Mouse (Mus musculus): ENCODE measurements around the gene Depp1.
A peak's percentile ranks its signal among the peaks of the same experiment; 100 is the strongest.

The Depp1 gene

GRCm38 (mm10) chr6:116647763-116648162 lies 2.6 kb upstream of the Depp1 start:
- no peak for DNase-seq (ENCODE audit: extremely low spot score, low spot score)

DNA sequence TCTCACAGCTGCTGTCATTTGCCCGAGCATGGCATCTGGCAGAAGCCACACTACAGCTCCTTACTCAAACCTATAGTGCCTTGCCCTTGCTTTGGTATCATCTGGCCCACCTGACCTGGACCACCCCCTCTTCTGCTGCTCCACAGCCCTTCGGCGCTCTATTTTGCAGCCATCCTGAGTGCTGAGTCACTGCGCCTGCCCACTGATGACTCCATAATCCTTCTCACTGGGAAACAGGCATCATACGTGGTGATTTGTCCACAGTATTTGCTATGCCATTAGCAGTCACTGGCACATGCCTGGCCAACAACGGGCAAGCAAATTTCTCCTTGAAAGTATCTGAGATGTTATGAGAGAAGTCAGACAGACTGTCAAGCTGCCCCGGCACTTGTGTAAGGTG lies 598 bp upstream of the Depp1 start:
- DNase-seq (ENCODE audit: extremely low spot score, low spot score) = no peak

DNA sequence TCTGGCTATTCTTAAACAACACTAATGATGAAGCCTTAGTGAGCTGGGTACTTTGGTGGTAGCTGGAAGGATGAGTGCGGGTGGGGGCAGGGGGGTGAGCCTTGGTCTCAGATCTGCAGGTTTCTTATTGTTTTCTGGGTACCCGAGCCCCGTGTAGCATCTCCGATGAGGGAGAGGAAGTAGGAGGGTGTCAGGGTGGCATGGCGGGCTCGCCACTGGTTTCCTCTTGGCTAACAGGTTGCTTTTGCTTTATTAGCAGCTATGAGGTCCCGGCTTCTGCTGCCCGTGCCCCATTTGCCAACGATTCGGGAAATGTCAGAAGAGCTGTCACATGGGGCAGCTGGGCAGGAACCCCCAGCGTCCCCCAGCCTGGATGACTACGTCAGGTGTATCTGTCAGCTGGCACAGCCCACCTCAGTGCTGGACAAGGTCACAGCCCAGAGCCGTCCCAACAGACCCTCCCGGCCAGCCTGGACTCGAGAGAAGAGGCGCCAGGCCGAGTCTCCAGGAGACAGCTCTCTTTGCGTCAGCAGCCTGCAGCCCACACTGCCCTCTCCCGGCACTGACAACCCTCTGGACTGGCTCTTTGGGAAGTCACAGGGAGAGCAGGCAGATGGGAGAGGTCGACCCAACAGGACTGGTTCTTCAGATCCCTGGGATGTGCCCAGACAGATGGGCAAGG lies 1.2 kb downstream of the Depp1 start:
- no peak for DNase-seq (ENCODE audit: extremely low spot score, low spot score)

GRCm38 (mm10) chr6:116653191-116653590 lies 2.8 kb downstream of the Depp1 start:
- no peak for DNase-seq (ENCODE audit: extremely low spot score, low spot score)

DNA sequence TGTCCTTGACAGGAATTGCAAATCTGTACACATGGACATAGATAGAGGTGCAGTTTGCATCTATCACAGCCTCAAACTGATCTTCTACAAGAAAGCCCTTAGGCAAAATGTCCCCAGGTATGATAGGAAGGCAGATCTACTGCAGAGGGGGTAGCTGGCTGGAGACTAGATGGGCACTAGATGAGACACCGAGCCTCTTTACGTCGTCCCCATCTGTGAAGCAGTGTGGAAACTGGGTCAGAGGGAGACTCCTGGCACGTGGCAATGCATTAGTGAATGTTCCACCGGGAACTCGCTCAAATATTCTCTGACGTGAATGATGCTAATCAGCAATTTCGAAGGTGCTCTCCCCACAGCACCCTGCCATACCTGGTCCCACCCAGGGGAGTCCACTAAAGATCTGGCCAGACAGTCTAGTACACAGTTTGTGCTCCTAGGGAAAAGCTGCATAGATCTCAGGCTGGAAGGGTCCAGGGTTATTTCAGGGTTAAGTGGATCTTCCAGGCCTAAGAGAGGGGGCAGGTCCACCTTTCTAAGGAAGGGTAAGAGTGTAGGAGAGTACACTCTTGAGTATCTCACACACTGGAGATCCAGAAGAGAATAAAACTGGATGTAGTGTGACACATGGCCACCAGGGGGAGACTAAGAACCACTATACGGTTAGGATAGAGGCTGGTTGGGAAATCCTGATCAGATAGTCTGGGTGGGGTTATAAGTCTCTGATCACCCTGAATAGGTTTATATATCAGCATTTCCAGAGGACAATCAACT lies 3.5 kb downstream of the Depp1 start:
- DNase-seq (ENCODE audit: extremely low spot score, low spot score) = peak; percentile 79

GRCm38 (mm10) chr6:116663364-116663763 lies 13.0 kb downstream of the Depp1 start:
- DNase-seq (ENCODE audit: extremely low spot score, low spot score) = no peak

DNA sequence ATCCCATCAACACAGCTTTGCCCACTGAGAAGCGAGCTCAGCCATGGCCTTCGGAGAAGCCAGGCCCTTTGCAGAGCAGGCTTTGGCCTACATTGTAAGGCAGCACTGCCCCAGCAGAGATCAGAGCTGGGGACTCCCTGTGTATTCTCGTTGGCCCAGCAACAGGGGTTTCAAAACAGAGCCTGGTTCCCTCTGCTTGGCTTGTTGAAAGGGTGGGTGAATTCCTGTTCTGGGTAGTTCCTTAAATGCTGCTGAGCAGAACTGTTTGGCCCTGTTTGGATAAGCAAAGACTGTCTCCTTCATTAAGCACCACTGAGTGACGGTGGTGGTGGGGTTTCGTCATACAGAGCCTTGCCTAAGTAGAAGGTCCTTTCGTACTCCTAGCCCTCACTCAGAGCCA lies 13.6 kb downstream of the Depp1 start:
- DNase-seq (ENCODE audit: extremely low spot score, low spot score) = no peak

GRCm38 (mm10) chr6:116664830-116665229 lies 14.4 kb downstream of the Depp1 start:
- DNase-seq (ENCODE audit: extremely low spot score, low spot score) = no peak

GRCm38 (mm10) chr6:116666085-116666750 lies 15.8 kb downstream of the Depp1 start:
- DNase-seq (ENCODE audit: extremely low spot score, low spot score) = no peak

DNA sequence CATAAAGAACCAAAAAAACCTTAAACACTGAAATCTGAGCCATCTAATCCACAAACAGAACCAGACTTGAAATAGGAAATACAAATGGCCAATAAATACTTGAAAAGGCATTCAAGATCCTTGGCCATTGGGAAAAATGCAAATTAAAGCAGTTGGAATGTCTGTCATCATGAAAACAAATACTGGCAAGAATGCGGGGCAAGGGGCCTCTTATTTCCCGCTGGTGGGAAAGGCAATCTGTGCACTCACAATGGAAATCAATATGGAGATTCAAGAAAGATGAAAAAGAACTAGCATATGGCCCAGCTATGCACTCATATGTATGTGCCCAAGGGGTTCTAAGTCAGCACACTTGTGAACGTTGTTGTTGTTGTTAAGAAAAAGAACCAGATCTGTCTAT lies 16.5 kb downstream of the Depp1 start:
- no peak for DNase-seq (ENCODE audit: extremely low spot score, low spot score)

DNA sequence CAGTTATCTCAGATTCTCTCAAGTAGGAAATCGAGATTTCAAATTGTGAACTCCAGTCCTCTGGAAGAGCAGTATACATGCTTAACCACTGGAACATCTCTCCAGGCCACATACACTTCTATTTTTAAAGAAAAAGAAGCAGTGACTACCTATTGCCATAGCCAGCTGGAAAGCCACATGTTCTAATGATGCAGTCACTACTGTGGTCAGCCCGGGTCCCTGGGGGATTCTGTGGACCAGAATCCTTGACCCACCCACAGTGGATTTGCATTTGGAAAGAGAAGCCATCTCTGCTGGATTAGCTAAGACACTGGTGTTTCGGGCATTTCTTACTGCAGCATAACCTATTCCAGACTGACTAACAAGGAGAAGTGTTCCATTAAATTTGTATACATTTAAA lies 17.0 kb downstream of the Depp1 start:
- DNase-seq (ENCODE audit: extremely low spot score, low spot score) = no peak

GRCm38 (mm10) chr6:116668682-116669470 lies 18.5 kb downstream of the Depp1 start:
- DNase-seq (ENCODE audit: extremely low spot score, low spot score) = no peak

GRCm38 (mm10) chr6:116670144-116670543 lies 19.7 kb downstream of the Depp1 start:
- DNase-seq (ENCODE audit: extremely low spot score, low spot score) = no peak

DNA sequence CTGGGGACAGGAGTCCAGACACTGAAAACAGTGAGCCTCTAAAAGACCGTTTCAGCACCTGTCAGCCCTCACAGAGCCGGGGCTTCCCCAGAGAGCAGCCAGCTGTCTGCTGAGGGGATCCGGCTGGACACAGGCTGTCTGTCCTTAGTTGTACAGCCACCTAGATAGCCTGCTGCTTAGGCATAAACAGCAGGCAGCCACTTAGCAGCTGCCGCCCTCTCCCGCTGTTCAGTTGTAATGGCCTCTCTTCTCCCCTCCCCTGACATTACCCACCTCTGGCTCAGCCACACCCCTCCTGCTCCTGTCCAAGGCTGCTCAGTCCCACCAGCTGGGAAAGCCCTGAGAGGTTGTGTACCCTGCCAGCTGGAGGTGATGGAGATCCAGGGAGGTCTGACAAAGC lies 20.6 kb downstream of the Depp1 start:
- peak; percentile 55 for DNase-seq (ENCODE audit: extremely low spot score, low spot score)

DNA sequence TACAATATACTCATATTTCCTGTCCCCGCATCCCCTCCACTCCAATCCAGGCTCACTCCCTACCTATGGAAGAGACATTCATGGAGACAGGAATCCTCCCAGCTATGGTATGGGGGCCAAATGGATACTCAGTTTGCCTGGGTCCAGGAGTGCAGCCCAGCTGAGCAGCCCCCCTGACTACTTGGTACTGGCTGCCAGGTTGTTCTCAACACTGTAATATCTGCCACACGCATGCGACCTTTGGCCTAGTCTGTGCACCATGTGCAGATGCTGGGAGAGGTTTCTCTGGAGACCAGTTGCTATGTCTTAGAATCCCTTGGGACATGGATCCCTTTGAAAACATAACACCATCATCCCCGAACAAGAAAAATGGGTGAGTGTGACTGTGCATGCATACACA lies 21.4 kb downstream of the Depp1 start:
- DNase-seq (ENCODE audit: extremely low spot score, low spot score) = no peak

GRCm38 (mm10) chr6:116672349-116672748 lies 21.9 kb downstream of the Depp1 start:
- DNase-seq (ENCODE audit: extremely low spot score, low spot score) = no peak

DNA sequence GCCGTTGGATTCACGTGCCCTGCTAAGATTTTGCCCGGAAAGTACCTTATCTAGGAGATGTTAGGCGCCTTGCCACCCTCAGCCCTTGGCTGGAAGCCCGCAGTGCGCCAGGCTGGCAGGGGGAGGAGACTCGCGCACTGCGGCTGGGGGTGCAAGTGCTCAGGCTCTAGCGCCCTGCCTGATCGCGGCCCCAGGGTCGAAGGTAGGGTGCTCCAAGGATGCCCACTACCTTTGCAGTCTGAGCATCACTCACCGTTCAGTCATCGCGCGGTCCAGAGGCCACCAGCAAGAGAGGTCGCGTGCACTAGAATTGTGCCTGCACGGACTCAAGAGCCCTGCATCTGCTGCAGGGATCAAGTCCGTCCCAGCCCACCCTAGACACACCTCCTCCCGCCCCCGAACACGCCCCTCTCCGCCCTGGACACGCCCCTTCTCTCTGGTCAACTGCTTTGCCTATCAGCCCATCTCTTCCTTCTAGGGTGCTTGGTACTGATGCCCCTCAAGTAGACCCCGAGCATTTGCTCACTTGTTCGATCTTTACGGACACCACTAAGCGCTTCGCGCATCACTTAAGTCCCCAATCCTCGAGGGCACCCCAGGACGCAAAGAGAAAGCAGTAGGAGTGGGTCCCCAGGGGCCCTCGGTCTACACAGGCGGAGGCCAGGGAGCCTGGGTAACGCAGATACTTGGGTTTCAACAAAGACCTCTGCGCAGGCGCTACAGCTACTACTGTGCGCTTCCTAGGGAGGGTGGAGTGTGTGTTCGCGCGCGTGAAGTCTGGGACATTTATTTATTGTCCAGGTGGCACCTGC lies 23.3 kb downstream of the Depp1 start, which contains the start of gene Rassf4:
Gene Rassf4, minus strand, starts transcription at position 482 of the 812 bp plus-strand sequence.
- DNase-seq (ENCODE audit: extremely low spot score, low spot score) = peak; percentile 95

- no peak for DNase-seq (ENCODE audit: extremely low spot score, low spot score)
These were observed 24.0 kb downstream of the Depp1 start for GRCm38 (mm10) chr6:116674283-116674886.

- no peak for DNase-seq (ENCODE audit: extremely low spot score, low spot score)
These were observed 26.0 kb downstream of the Depp1 start for GRCm38 (mm10) chr6:116676355-116676913.

DNA sequence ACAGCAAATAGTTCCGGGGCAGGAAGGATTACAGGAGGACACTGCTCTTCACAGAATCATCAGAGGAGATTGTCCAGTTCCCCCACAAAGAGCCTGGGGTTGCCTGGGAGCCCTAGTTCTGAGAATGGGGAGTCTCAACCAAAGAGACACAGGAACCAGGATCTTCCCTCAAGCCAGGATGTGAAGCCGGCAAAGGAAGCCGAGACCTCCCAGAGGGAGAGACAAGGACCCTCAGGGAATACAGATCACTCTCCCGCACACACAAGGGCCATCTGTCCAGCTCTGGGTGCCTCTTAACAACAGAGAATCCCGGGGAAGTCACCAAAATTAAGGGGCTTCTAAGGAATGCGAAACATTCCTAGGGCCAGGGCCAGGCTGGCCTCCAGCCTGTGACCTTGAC lies 26.9 kb downstream of the Depp1 start:
- DNase-seq (ENCODE audit: extremely low spot score, low spot score) = no peak

All from neural tube, embryonic 10.5 days (tissue).